Mouse (Mus musculus) ES-E14 (cell line): ENCODE measurements around the gene Padi2.

Source experiments
- CHD2 ChIP-seq: IDR thresholded peaks from 2 replicates; pipeline ENCODE4 v1.6.1; 2014; ENCODE audit warnings: mild to moderate bottlenecking, low read depth, low read length, inconsistent platforms
- HCFC1 ChIP-seq: IDR thresholded peaks from 2 replicates; pipeline ENCODE4 v1.6.1; 2012; ENCODE audit warnings: low read length, inconsistent platforms, borderline replicate concordance; ENCODE audit not compliant: insufficient read depth

DNA sequence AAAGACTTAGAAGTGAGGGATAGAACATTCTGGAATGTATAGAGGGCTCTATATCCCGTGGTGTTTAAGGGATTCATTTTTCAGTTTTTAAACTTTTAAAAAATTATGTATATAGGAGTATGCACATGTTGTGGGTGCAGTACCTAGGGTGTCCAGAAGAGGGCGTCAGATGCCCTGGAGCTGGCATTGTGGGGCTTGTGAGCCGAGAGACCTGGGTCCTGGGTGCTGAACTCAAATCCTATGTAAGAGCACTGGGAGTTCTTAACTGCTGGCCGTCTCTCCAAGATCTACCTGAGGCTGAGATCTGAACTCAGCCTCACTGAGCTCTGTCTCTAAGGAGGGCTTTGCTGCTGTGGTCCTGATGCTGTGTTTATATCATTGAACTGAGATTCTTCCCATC is 23.8 kb upstream of the Padi2 start:
- TF ChIP-seq CHD2, result no peak
- no peak for TF ChIP-seq HCFC1
